Mouse (Mus musculus) ES-E14 (cell line): ENCODE measurements around the gene Pigq. TPM values are rescaled to one million over a fixed set of nuclear protein-coding genes. Genes with fewer than 3 reads are reported as not detected.

Source experiments
- DNase-seq: peaks from one replicate; pipeline ENCODE4 v3.0.0-alpha.2; 2013; ENCODE audit warnings: low read depth, low spot score
- H3K27ac ChIP-seq: 2 replicates; pipeline ENCODE4 v1.5.1; 2012; ENCODE audit warnings: low read depth, mild to moderate bottlenecking, low read length, moderate library complexity, mixed read lengths; ENCODE audit not compliant: poor library complexity, insufficient read depth, severe bottlenecking
- H3K36me3 ChIP-seq: 2 replicates; pipeline ENCODE4 v1.6.1; 2012; ENCODE audit warnings: mild to moderate bottlenecking, low read length, moderate library complexity, mixed read lengths; ENCODE audit not compliant: control insufficient read depth, poor library complexity, insufficient read depth, severe bottlenecking
- H3K4me1 ChIP-seq, 2 experiments: fragments of 150-350 bp in 1 of 2; sonication (generic) in 1 of 2; 2 replicates each; pipeline ENCODE4 v1.6.1; 2012; ENCODE audit warnings: low read length in 2 of 2, mild to moderate bottlenecking in 1 of 2, mixed read lengths in 1 of 2; ENCODE audit not compliant: control insufficient read depth in 2 of 2, insufficient read depth in 2 of 2, poor library complexity in 1 of 2
- H3K4me3 ChIP-seq, 2 experiments: fragments of 150-350 bp in 1 of 2; sonication (generic) in 1 of 2; 2 replicates each; pipeline ENCODE4 v1.5.1; 2012; ENCODE audit warnings: low read length in 2 of 2, low read depth in 1 of 2, mild to moderate bottlenecking in 1 of 2, mixed read lengths in 1 of 2; ENCODE audit not compliant: insufficient read depth in 1 of 2, poor library complexity in 1 of 2, severe bottlenecking in 1 of 2
- H3K9ac ChIP-seq: 2 replicates; pipeline ENCODE4 v1.6.1; 2012; ENCODE audit warnings: low read depth, mild to moderate bottlenecking, low read length, mixed read lengths; ENCODE audit not compliant: poor library complexity, insufficient read depth, severe bottlenecking
- H3K9me3 ChIP-seq: fragments of 150-350 bp; sonication (generic); 2 replicates; pipeline ENCODE4 v1.6.1; 2012; ENCODE audit warnings: low read depth, mild to moderate bottlenecking, low read length; ENCODE audit not compliant: control insufficient read depth, insufficient read depth
- CHD2 ChIP-seq: IDR thresholded peaks from 2 replicates; pipeline ENCODE4 v1.6.1; 2014; ENCODE audit warnings: mild to moderate bottlenecking, low read depth, low read length, inconsistent platforms
- HCFC1 ChIP-seq: IDR thresholded peaks from 2 replicates; pipeline ENCODE4 v1.6.1; 2012; ENCODE audit warnings: low read length, inconsistent platforms, borderline replicate concordance; ENCODE audit not compliant: insufficient read depth
- MAFK ChIP-seq: IDR thresholded peaks from 2 replicates; pipeline ENCODE4 v1.6.1; 2014; ENCODE audit warnings: mild to moderate bottlenecking, low read depth, low read length, inconsistent platforms; ENCODE audit not compliant: insufficient read depth
- ZC3H11A ChIP-seq: IDR thresholded peaks from 2 replicates; pipeline ENCODE4 v1.6.1; 2012; ENCODE audit warnings: low read depth, mild to moderate bottlenecking, inconsistent platforms, low read length, borderline replicate concordance
- ZNF384 ChIP-seq: IDR thresholded peaks from 2 replicates; pipeline ENCODE4 v1.6.1; 2012; ENCODE audit warnings: low read depth, low read length, inconsistent platforms
- in situ Hi-C, 2 experiments: fragments of 600-800 bp; cut with MboI; formaldehyde crosslinking; loops; one replicate each; pipeline ENCODE4 v1.15.1; 2025; ENCODE audit warnings: low sequenced_read_pairs in 2 of 2, inconsistent platforms in 1 of 2; ENCODE audit not compliant: unreplicated experiment in 2 of 2
- total RNA-seq: library from RNA; depleted of rRNA; stranded (reverse); fragments of 300-350 nt; gene quantifications from 2 replicates; pipeline ENCODE4 v1.2.3, GENCODE M21; 2012; rRNA removed

Gene Pigq
- 44.4 and 56.9 TPM in 2 replicates for total RNA-seq

DNA sequence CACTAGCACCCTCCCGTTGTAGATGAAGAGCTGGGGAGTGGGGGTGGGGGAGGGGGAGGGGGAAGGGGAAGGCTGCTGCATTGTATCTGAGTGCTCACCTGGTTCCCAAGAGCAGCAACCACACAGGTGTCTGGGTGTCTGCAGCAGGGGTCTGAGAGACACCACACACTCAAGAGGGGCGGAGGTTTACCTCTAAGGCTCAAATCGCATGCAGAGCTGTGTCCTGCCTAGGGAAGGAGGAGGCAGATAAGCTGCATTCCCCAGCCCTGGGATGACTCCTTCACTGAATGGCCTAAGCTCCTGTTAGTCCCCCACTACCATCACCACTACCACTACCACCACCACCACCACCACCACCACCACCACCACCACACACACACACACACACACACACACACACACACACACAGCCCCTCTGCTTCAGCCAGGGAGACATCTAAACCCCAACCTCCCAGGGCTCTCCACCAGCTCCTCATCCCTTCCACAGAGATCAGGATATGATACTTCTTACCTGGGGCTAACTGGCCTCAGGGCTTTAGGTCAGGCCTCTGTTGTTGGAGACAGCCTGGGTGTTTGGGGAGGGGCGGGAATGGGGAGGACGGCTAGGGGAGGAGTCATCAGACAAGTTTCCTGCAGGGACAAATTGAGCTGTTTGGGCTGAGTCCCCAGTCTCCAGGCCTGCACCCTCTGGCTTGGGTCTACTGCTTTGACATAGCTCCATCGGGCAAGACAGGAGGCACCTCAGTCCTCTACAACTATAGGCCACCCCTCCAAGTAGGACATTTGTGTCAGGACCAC is at the start of gene Pigq, which contains the start of gene Nhlrc4:
Gene Pigq, minus strand, starts transcription at position 571 of the 798 bp plus-strand sequence.
Gene Nhlrc4, minus strand, starts transcription at position 596 of the 798 bp plus-strand sequence.
- no peak for TF ChIP-seq CHD2
- TF ChIP-seq ZC3H11A: no peak
- TF ChIP-seq ZNF384: no peak
- no peak for TF ChIP-seq HCFC1
- no peak for TF ChIP-seq MAFK
- Histone ChIP-seq H3K9ac (no peak within 1 kb of the TSS), H3K36me3 (no peaks in the 10 kb centered on the region), H3K27ac (no peak within 1 kb of the TSS; the same call in 1 of the 2 replicates), H3K4me1 (peaks cover 3 to 23% of the 10 kb centered on the region in 2 experiments; a peak in 2 of 4 replicates), H3K9me3 (no peaks in the 10 kb centered on the region), H3K4me3 (no peak within 1 kb of the TSS)
- DNase-seq: no peak
- in situ Hi-C loops: no loop called here

DNA sequence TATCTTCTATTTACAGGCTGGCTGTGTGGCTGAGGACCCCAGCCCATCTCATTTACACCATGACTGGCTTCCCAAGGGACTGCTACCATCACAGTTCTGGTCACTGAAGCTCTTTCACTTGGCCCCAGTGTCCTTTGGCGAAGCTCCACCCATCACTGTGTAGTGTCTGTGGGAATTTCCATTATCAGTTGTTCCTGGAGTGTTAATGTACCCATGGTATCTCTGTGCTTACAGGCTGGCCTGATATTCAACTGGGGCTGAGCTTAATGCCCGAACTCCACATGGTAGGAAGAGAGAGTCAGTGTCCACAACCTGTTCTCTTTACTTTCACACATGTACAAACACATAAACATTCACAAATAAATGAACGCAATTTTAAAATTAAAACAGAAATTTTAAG is 48.8 kb upstream of the Pigq start:
- in situ Hi-C loops: no loop called here
- peaks cover 28% of the 10 kb centered on the region; the same call in 1 of the 2 replicates for H3K36me3 ChIP-seq
- DNase-seq: no peak
- no peak overlapping the region for H3K4me3 ChIP-seq
- no peaks in the 10 kb centered on the region for H3K4me1 ChIP-seq
- no peaks in the 10 kb centered on the region for H3K9me3 ChIP-seq
- H3K9ac ChIP-seq: no peak overlapping the region
- TF ChIP-seq CHD2 (no peak), ZC3H11A (no peak), ZNF384 (no peak), HCFC1 (no peak), MAFK (no peak)
- no peak overlapping the region for H3K27ac ChIP-seq

GRCm38 (mm10) chr17:25992274-25992673 is 47.5 kb upstream of the Pigq start:
- Histone ChIP-seq H3K4me1 (no peaks in the 10 kb centered on the region), H3K9ac (no peak overlapping the region), H3K9me3 (no peaks in the 10 kb centered on the region), H3K27ac (no peak overlapping the region), H3K4me3 (no peak overlapping the region), H3K36me3 (peaks cover 22% of the 10 kb centered on the region; the same call in 1 of the 2 replicates)
- no peak for DNase-seq
- in situ Hi-C loops: no loop called here
- TF ChIP-seq ZNF384: no peak
- no peak for TF ChIP-seq ZC3H11A
- no peak for TF ChIP-seq MAFK
- no peak for TF ChIP-seq CHD2
- TF ChIP-seq HCFC1: no peak

DNA sequence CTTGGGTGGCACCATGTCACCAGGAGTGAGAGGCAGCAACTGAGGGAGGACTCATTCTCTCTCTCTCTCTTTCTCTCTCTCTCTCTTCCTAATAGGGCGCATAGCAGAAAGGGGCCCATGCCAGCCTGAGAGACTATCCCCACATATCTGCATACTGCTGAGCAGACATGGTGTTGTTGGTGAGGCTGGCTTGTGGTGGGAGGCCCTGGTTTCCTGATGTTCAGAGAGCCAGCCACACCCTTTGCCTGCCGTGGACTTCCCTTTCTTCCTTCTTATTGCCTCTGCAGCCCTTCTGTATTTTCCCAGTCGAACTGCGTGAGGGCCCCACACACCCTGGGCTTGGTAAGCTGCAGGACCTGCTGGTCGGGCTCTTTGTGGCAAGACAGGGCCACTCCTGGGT is 45.6 kb upstream of the Pigq start:
- in situ Hi-C loops: no loop called here
- no peak for DNase-seq
- Histone ChIP-seq H3K36me3 (peaks cover 22% of the 10 kb centered on the region; the same call in 1 of the 2 replicates), H3K4me3 (no peak overlapping the region), H3K9ac (no peak overlapping the region), H3K9me3 (no peaks in the 10 kb centered on the region), H3K4me1 (no peaks in the 10 kb centered on the region), H3K27ac (no peak overlapping the region)
- TF ChIP-seq ZC3H11A (no peak), MAFK (no peak), CHD2 (no peak)
